Mouse (Mus musculus) liver, embryonic 14.5 days (tissue): ENCODE measurements at regions not wholly inside any gene's neighbourhood (a gene's known extent, or its start where the extent isn't known, plus 50 kb on each side); places are given as distances from the start of the nearest gene placed in this dataset.

Experiments used
- CTCF ChIP-seq: IDR thresholded peaks from 2 replicates; pipeline ENCODE4 v1.5.1; 2016; ENCODE audit warnings: antibody characterized with exemption, low read depth, control low read depth
- EP300 ChIP-seq: IDR thresholded peaks from 2 replicates; pipeline ENCODE4 v1.6.1; 2016; ENCODE audit warnings: antibody characterized with exemption, low read depth

DNA sequence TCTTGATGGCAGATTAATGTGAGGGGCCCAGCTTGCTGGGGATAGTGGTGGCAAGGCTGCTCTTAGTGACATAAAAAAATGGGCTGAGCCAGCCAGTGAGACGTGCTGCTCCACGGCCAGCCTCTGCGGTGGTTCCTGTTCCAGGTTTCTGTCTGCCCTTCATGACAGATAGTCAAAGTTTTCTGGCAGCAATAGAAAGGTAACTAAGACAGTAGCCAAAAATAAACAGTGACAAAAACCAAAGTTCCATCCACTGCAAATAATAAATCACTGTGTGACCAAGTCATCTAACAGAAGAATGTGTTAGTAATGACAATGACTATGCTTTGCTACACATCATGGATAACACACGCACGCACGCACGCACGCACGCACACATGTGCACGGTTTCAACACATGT is 87.2 kb upstream of the Reln start:
- TF ChIP-seq CTCF = no peak
- TF ChIP-seq EP300 = no peak
